In the genomic region with DNA sequence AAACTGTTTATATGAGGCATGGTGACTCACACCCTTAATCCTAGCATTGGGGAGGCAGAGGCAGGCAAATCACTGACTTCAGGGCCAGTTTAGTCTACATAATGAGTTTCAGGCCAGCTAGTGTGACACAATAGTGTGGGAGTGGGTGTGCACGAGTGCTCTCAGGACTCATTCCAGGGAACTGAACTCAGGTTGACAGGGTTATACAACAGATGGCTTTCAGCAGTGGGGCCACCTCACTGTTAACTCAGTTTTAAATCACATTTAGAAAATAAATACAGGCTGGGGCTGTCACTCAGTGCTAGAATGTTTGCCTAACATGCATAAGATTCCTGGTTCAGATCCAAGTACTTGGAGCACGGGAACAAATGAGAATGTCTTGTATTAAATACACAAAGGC, we compare ENCODE assay signal across 19 mouse cellular contexts. TPM values are rescaled to one million over a fixed set of nuclear protein-coding genes. Genes with fewer than 3 reads are reported as not detected.
DNase-seq lines count a peak whose midpoint lies in the region; ATAC-seq and TF ChIP-seq lines count a peak whose summit lies in the region.
"Had no signal": no experiment of that assay in that cellular context is flagged by ENCODE, and none has a peak within 500 bp of the region (broad histone marks: within the 10 kb centered on the region; RNA-seq: fewer than 3 reads in every experiment).

No protein-coding gene starts in this region.

- H3K36me3 ChIP-seq in kidney, embryonic 16.5 days (ENCODE audit: insufficient read depth, low read length), result peaks cover 53% of the 10 kb centered on the region
- peaks cover 61% of the 10 kb centered on the region for H3K36me3 ChIP-seq in lung, embryonic 15.5 days
- peaks cover 19% of the 10 kb centered on the region for H3K36me3 ChIP-seq in stomach, embryonic 16.5 days (ENCODE audit: control insufficient read depth, insufficient read depth, low read length)

- 41% methylated on average over 2 of the region's 2 CpGs for WGBS in kidney, embryonic 16.5 days
- 55% methylated on average over 2 of the region's 2 CpGs for WGBS in lung, embryonic 15.5 days
- WGBS in stomach, embryonic 16.5 days, result 49% methylated on average over 2 of the region's 2 CpGs

- no peak for DNase-seq in kidney, postnatal 4 days
- no peak for DNase-seq in Patski (ENCODE audit: low read depth, low spot score)
- DNase-seq in thymus, adult 18-20 months, result no peak
- DNase-seq in layer of hippocampus, adult 8-10 months (ENCODE audit: low spot score in 2 of 2), result no peak
- DNase-seq: adrenal gland, adult 2 months; cerebellum, adult 11-12 months; gastrocnemius, adult 2 months; heart, postnatal 10 days; kidney, adult 2 months; right cerebral cortex, postnatal 25 days had no signal

- no peak overlapping the region for H3K27ac ChIP-seq in kidney, embryonic 16.5 days (ENCODE audit: low read length)
- 0 out of 2 replicates have a peak overlapping the region, but pooled peaks have one; percentile 29 for H3K27ac ChIP-seq in lung, embryonic 15.5 days
- H3K27ac ChIP-seq in stomach, embryonic 16.5 days (ENCODE audit: low read length), result no peak overlapping the region
- H3K27ac ChIP-seq: embryonic facial prominence, embryonic 13.5 days; forebrain, embryonic 10.5 days; gastrocnemius, adult 2 months; hindbrain, embryonic 14.5 days had no signal

- H3K9ac ChIP-seq in kidney, embryonic 16.5 days (replicated peaks; ENCODE audit: low read length), result no peak overlapping the region
- H3K9ac ChIP-seq in lung, embryonic 15.5 days, result no peak overlapping the region
- no peak overlapping the region for H3K9ac ChIP-seq in stomach, embryonic 16.5 days (ENCODE audit: low read length)
- H3K9ac ChIP-seq: embryonic facial prominence, embryonic 13.5 days; hindbrain, embryonic 14.5 days had no signal

- no peak overlapping the region for H3K4me3 ChIP-seq in kidney, embryonic 16.5 days (ENCODE audit: low read length)
- no peak overlapping the region for H3K4me3 ChIP-seq in lung, embryonic 15.5 days
- H3K4me3 ChIP-seq in stomach, embryonic 16.5 days (replicated peaks; ENCODE audit: low read length), result no peak overlapping the region
- H3K4me3 ChIP-seq: embryonic facial prominence, embryonic 13.5 days; forebrain, embryonic 10.5 days; gastrocnemius, adult 2 months; megakaryocyte, embryonic 14.5 days had no signal

- CTCF ChIA-PET in Patski (lab: Charles Lee), result interaction anchor here (1.9 kb wide), 1 partner anchor 51 kb away, joined by 4 read pairs; no protein-coding TSS in a partner anchor

- H3K9me3 ChIP-seq in kidney, embryonic 16.5 days (ENCODE audit: low read length), result no peaks in the 10 kb centered on the region
- no peaks in the 10 kb centered on the region for H3K9me3 ChIP-seq in lung, embryonic 15.5 days
- H3K9me3 ChIP-seq in stomach, embryonic 16.5 days (replicated peaks; ENCODE audit: control insufficient read depth, low read length), result no peaks in the 10 kb centered on the region
- H3K9me3 ChIP-seq: embryonic facial prominence, embryonic 13.5 days; forebrain, embryonic 10.5 days; megakaryocyte, embryonic 14.5 days had no signal

- 0 out of 2 replicates have a peak, but pooled peaks cover 8% of the 10 kb centered on the region for H3K4me1 ChIP-seq in kidney, embryonic 16.5 days (ENCODE audit: insufficient read depth, low read length)
- no peaks in the 10 kb centered on the region for H3K4me1 ChIP-seq in lung, embryonic 15.5 days
- H3K4me1 ChIP-seq in stomach, embryonic 16.5 days (ENCODE audit: control insufficient read depth, insufficient read depth, low read length), result no peaks in the 10 kb centered on the region
- H3K4me1 ChIP-seq: embryonic facial prominence, embryonic 13.5 days; forebrain, embryonic 10.5 days; megakaryocyte, embryonic 14.5 days had no signal

- POLR2A ChIA-PET in Patski (lab: Charles Lee), result interaction anchor here (0.6 kb wide), 1 partner anchor 48 kb away, joined by 5 read pairs; no protein-coding TSS in a partner anchor

- in situ Hi-C loops in Patski (cut with MboI; ENCODE audit: low pct_unique_long_range_greater_than_20kb), result loop anchor here (10.0 kb wide), 1 partner anchor 95 kb away; the partner anchor contains the start of genes Gm21985, Nop10 and Slc12a6

- H3K4me2 ChIP-seq in kidney, embryonic 16.5 days (replicated peaks; ENCODE audit: low read depth, low read length), result no peak overlapping the region
- H3K4me2 ChIP-seq in lung, embryonic 15.5 days, result no peak overlapping the region
- no peak overlapping the region for H3K4me2 ChIP-seq in stomach, embryonic 16.5 days (ENCODE audit: low read depth, low read length)
- H3K4me2 ChIP-seq: embryonic facial prominence, embryonic 13.5 days; hindbrain, embryonic 14.5 days; liver, embryonic 11.5 days had no signal

- no peaks in the 10 kb centered on the region for H3K27me3 ChIP-seq in kidney, embryonic 16.5 days (ENCODE audit: insufficient read depth, low read length)
- H3K27me3 ChIP-seq in Patski, result no peaks in the 10 kb centered on the region
- no peaks in the 10 kb centered on the region for H3K27me3 ChIP-seq in lung, embryonic 15.5 days
- no peaks in the 10 kb centered on the region for H3K27me3 ChIP-seq in stomach, embryonic 16.5 days (ENCODE audit: control insufficient read depth, insufficient read depth, low read length)
- H3K27me3 ChIP-seq: embryonic facial prominence, embryonic 13.5 days; megakaryocyte, embryonic 14.5 days had no signal

- ATAC-seq in kidney, embryonic 16.5 days (ENCODE audit: low FRiP score, low TSS enrichment), result peak; percentile 20; the same call in 1 of the 2 replicates
- ATAC-seq in Patski, result peak; percentile 73
- ATAC-seq in lung, embryonic 15.5 days (ENCODE audit: borderline replicate concordance, extremely low read depth, low FRiP score, low TSS enrichment), result 0 out of 2 replicates have a peak, but pooled peaks have one; percentile 19
- ATAC-seq in stomach, embryonic 16.5 days (ENCODE audit: insufficient read depth, low FRiP score), result peak; percentile 47; the same call in 1 of the 2 replicates
- ATAC-seq: midbrain, embryonic 16.5 days had no signal

- no peak for TF ChIP-seq CTCF in Patski (IDR thresholded peaks at IDR 0.05)

RNA-seq across cellular contexts. Expression of gene Emc4, which starts 8.2 kb away (rescaled TPM):
- polyA plus RNA-seq in kidney, embryonic 16.5 days (2015; fragmentation: Nextera tagmentation; extraction: Ambion mirVana), result 129 and 139 TPM in 2 replicates
- polyA plus RNA-seq in Patski (2021), result 118 TPM
- polyA plus RNA-seq in lung, embryonic 15.5 days (2015; fragmentation: Nextera tagmentation; extraction: Ambion mirVana), result 107 and 113 TPM in 2 replicates
- 107 and 115 TPM in 2 replicates for polyA plus RNA-seq in stomach, embryonic 16.5 days (2015; fragmentation: Nextera tagmentation; extraction: Ambion mirVana)
- 100 to 1,000 TPM; 125 to 129 (median 127) TPM for total RNA-seq in layer of hippocampus, adult 8-10 months (2022)

RNA-seq across cellular contexts. Expression of gene Katnbl1, which starts 19.4 kb away (rescaled TPM):
- polyA plus RNA-seq in kidney, embryonic 16.5 days (2015; fragmentation: Nextera tagmentation; extraction: Ambion mirVana), result 37.0 and 42.6 TPM in 2 replicates
- polyA plus RNA-seq in Patski (2021), result 17.4 TPM
- 39.4 and 40.2 TPM in 2 replicates for polyA plus RNA-seq in lung, embryonic 15.5 days (2015; fragmentation: Nextera tagmentation; extraction: Ambion mirVana)
- 39.8 and 46.9 TPM in 2 replicates for polyA plus RNA-seq in stomach, embryonic 16.5 days (2015; fragmentation: Nextera tagmentation; extraction: Ambion mirVana)
- total RNA-seq in layer of hippocampus, adult 8-10 months (2022), result 10 to 100 TPM; 10.6 to 14.5 (median 11.1) TPM

Comparison
In these comparisons a context has a peak if more than half of its experiments do, and no peak if none do; other contexts are left out.
1. ATAC-seq: peak in every context shown above with its lines; median percentile 73 in Patski; 47 in stomach, embryonic 16.5 days; 20 in kidney, embryonic 16.5 days; 19 in lung, embryonic 15.5 days.